Mouse (Mus musculus): Measurements from ENCODE around the gene Pitpnm2. TPM values are rescaled to one million over a fixed set of nuclear protein-coding genes. Genes with fewer than 3 reads are reported as not detected.

Pitpnm2 gene
- total RNA-seq, 2 experiments from 2014 or later, result 19.6 to 20.9 TPM

GRCm38 (mm10) chr5:124158305-124158704, 91.3 kb downstream of the Pitpnm2 start:
- DNase-seq (ENCODE audit: low spot score), result no peak

- DNase-seq (ENCODE audit: low spot score), result no peak
Observed at GRCm38 (mm10) chr5:124155943-124156342, 93.6 kb downstream of the Pitpnm2 start.

- DNase-seq (ENCODE audit: low spot score), result no peak
Observed at GRCm38 (mm10) chr5:124152734-124153133, 96.8 kb downstream of the Pitpnm2 start.

- no peak for DNase-seq (ENCODE audit: low spot score)
Observed at GRCm38 (mm10) chr5:124150895-124151294, 98.7 kb downstream of the Pitpnm2 start.

- DNase-seq (ENCODE audit: low spot score), result no peak
Observed at GRCm38 (mm10) chr5:124149028-124149427, 100.5 kb downstream of the Pitpnm2 start.

- DNase-seq (ENCODE audit: low spot score), result no peak
Observed at GRCm38 (mm10) chr5:124138066-124138465, 111.5 kb downstream of the Pitpnm2 start.

- DNase-seq (ENCODE audit: low spot score), result no peak
Observed at GRCm38 (mm10) chr5:124134261-124134660, 115.3 kb downstream of the Pitpnm2 start.

GRCm38 (mm10) chr5:124125093-124125492, 124.5 kb downstream of the Pitpnm2 start:
- no peak for DNase-seq (ENCODE audit: low spot score)

- DNase-seq (ENCODE audit: low spot score), result no peak
Observed at GRCm38 (mm10) chr5:124122357-124122756, 127.2 kb downstream of the Pitpnm2 start.

- no peak for DNase-seq (ENCODE audit: low spot score)
Observed at GRCm38 (mm10) chr5:124119204-124119603, 130.4 kb downstream of the Pitpnm2 start.

- peak; percentile 74 for DNase-seq (ENCODE audit: low spot score)
Observed at GRCm38 (mm10) chr5:124115990-124116845, 133.3 kb downstream of the Pitpnm2 start, which contains the start of gene Arl6ip4. Arl6ip4 (plus strand) TSS chr5:124116089.

GRCm38 (mm10) chr5:124115531-124115930, 134.0 kb downstream of the Pitpnm2 start:
- no peak for DNase-seq (ENCODE audit: low spot score)

GRCm38 (mm10) chr5:124114276-124115025, 135.1 kb downstream of the Pitpnm2 start:
- DNase-seq (ENCODE audit: low spot score), result no peak

GRCm38 (mm10) chr5:124113030-124113429, 136.5 kb downstream of the Pitpnm2 start:
- DNase-seq (ENCODE audit: low spot score), result no peak

- DNase-seq (ENCODE audit: low spot score), result no peak
Observed at GRCm38 (mm10) chr5:124112531-124112930, 137.0 kb downstream of the Pitpnm2 start.

- DNase-seq (ENCODE audit: low spot score), result peak; percentile 94
Observed at GRCm38 (mm10) chr5:124111742-124112497, 137.6 kb downstream of the Pitpnm2 start, which contains the start of gene Ogfod2. Ogfod2 (plus strand) TSS chr5:124112297.

GRCm38 (mm10) chr5:124111077-124111741, 138.4 kb downstream of the Pitpnm2 start:
- peak; percentile 49 for DNase-seq (ENCODE audit: low spot score)

- no peak for DNase-seq (ENCODE audit: low spot score)
Observed at GRCm38 (mm10) chr5:124103552-124103951, 146.0 kb downstream of the Pitpnm2 start.

- DNase-seq (ENCODE audit: low spot score), result no peak
Observed at GRCm38 (mm10) chr5:124103020-124103419, 146.5 kb downstream of the Pitpnm2 start.

GRCm38 (mm10) chr5:124102326-124102725, 147.2 kb downstream of the Pitpnm2 start:
- DNase-seq (ENCODE audit: low spot score), result no peak
